Mouse (Mus musculus): ENCODE measurements around the gene Pelo. TPM values are rescaled to one million over a fixed set of nuclear protein-coding genes. Genes with fewer than 3 reads are reported as not detected.

The Pelo gene
- polyA plus RNA-seq, 1 experiment, result not detected

- Histone ChIP-seq H3K27ac (ENCODE audit: insufficient read depth, low read depth, low read length) (no peak overlapping the region), H3K4me3 (ENCODE audit: insufficient read depth, low read depth, low read length) (no peak overlapping the region), H3K4me1 (ENCODE audit: control insufficient read depth, insufficient read depth, low read length) (peaks cover 10% of the 10 kb centered on the region)
- 29% methylated on average over 11 of the region's 11 CpGs for WGBS
- TF ChIP-seq CTCF (IDR thresholded peaks at IDR 0.05; ENCODE audit: insufficient read depth, low read depth, low read length) (no peak), POLR2A (IDR thresholded peaks at IDR 0.05; ENCODE audit: insufficient read depth, low read depth, low read length) (no peak)
Observed at GRCm38 (mm10) chr13:115100381-115101177, 10.6 kb upstream of the Pelo start.

GRCm38 (mm10) chr13:115099381-115099780 is 9.4 kb upstream of the Pelo start:
- TF ChIP-seq CTCF (IDR thresholded peaks at IDR 0.05; ENCODE audit: insufficient read depth, low read depth, low read length) (no peak), POLR2A (IDR thresholded peaks at IDR 0.05; ENCODE audit: insufficient read depth, low read depth, low read length) (no peak)
- H3K4me1 ChIP-seq (ENCODE audit: control insufficient read depth, insufficient read depth, low read length), result peaks cover 10% of the 10 kb centered on the region
- no peak overlapping the region for H3K27ac ChIP-seq (ENCODE audit: insufficient read depth, low read depth, low read length)
- no peak overlapping the region for H3K4me3 ChIP-seq (ENCODE audit: insufficient read depth, low read depth, low read length)
- 86% methylated on average over 9 of the region's 9 CpGs for WGBS

GRCm38 (mm10) chr13:115098227-115098626 is 8.2 kb upstream of the Pelo start:
- no peak overlapping the region for H3K27ac ChIP-seq (ENCODE audit: insufficient read depth, low read depth, low read length)
- no peak for TF ChIP-seq POLR2A (IDR thresholded peaks at IDR 0.05; ENCODE audit: insufficient read depth, low read depth, low read length)
- TF ChIP-seq CTCF (IDR thresholded peaks at IDR 0.05; ENCODE audit: insufficient read depth, low read depth, low read length), result no peak

GRCm38 (mm10) chr13:115096965-115097364 is 7.0 kb upstream of the Pelo start:
- TF ChIP-seq CTCF (IDR thresholded peaks at IDR 0.05; ENCODE audit: insufficient read depth, low read depth, low read length) (no peak), POLR2A (IDR thresholded peaks at IDR 0.05; ENCODE audit: insufficient read depth, low read depth, low read length) (no peak)
- 42% methylated on average over 5 of the region's 5 CpGs for WGBS
- H3K4me3 ChIP-seq (ENCODE audit: insufficient read depth, low read depth, low read length), result no peak overlapping the region
- no peak overlapping the region for H3K27ac ChIP-seq (ENCODE audit: insufficient read depth, low read depth, low read length)
- peaks cover 8% of the 10 kb centered on the region for H3K4me1 ChIP-seq (ENCODE audit: control insufficient read depth, insufficient read depth, low read length)

More at GRCm38 (mm10) chr13:115098227-115098626, 8.2 kb upstream of the Pelo start:
- Histone ChIP-seq H3K4me3 (ENCODE audit: insufficient read depth, low read depth, low read length) (no peak overlapping the region), H3K4me1 (ENCODE audit: control insufficient read depth, insufficient read depth, low read length) (peaks cover 10% of the 10 kb centered on the region)
- 93% methylated on average over 3 of the region's 3 CpGs for WGBS

GRCm38 (mm10) chr13:115096216-115096615 is 6.2 kb upstream of the Pelo start:
- H3K27ac ChIP-seq (ENCODE audit: insufficient read depth, low read depth, low read length), result no peak overlapping the region
- WGBS, result 42% methylated on average over 2 of the region's 2 CpGs
- TF ChIP-seq CTCF (IDR thresholded peaks at IDR 0.05; ENCODE audit: insufficient read depth, low read depth, low read length), result no peak
- no peak overlapping the region for H3K4me3 ChIP-seq (ENCODE audit: insufficient read depth, low read depth, low read length)
- H3K4me1 ChIP-seq (ENCODE audit: control insufficient read depth, insufficient read depth, low read length), result peaks cover under 1% of the 10 kb centered on the region; the same call in 1 of the 2 replicates

- Histone ChIP-seq H3K4me3 (ENCODE audit: insufficient read depth, low read depth, low read length) (no peak overlapping the region), H3K27ac (ENCODE audit: insufficient read depth, low read depth, low read length) (no peak overlapping the region), H3K4me1 (ENCODE audit: control insufficient read depth, insufficient read depth, low read length) (no peaks in the 10 kb centered on the region)
- TF ChIP-seq CTCF (IDR thresholded peaks at IDR 0.05; ENCODE audit: insufficient read depth, low read depth, low read length) (no peak), POLR2A (IDR thresholded peaks at IDR 0.05; ENCODE audit: insufficient read depth, low read depth, low read length) (no peak)
- 98% methylated on average over 2 of the region's 2 CpGs for WGBS
Observed at GRCm38 (mm10) chr13:115095392-115095791, 5.4 kb upstream of the Pelo start.

GRCm38 (mm10) chr13:115091511-115091910 is 1.5 kb upstream of the Pelo start:
- TF ChIP-seq POLR2A (IDR thresholded peaks at IDR 0.05; ENCODE audit: insufficient read depth, low read depth, low read length), result no peak
- TF ChIP-seq CTCF (IDR thresholded peaks at IDR 0.05; ENCODE audit: insufficient read depth, low read depth, low read length), result no peak
- peaks cover 10% of the 10 kb centered on the region; the same call in 1 of the 2 replicates for H3K4me1 ChIP-seq (ENCODE audit: control insufficient read depth, insufficient read depth, low read length)
- H3K27ac ChIP-seq (ENCODE audit: insufficient read depth, low read depth, low read length), result no peak overlapping the region
- 72% methylated on average over 3 of the region's 3 CpGs for WGBS
- H3K4me3 ChIP-seq (ENCODE audit: insufficient read depth, low read depth, low read length), result no peak overlapping the region

GRCm38 (mm10) chr13:115090977-115091445 is 1.0 kb upstream of the Pelo start:
- no peak overlapping the region for H3K4me3 ChIP-seq (ENCODE audit: insufficient read depth, low read depth, low read length)
- peaks cover 10% of the 10 kb centered on the region; the same call in 1 of the 2 replicates for H3K4me1 ChIP-seq (ENCODE audit: control insufficient read depth, insufficient read depth, low read length)
- 44% methylated on average over 9 of the region's 9 CpGs for WGBS
- no peak overlapping the region; the same call in 1 of the 2 replicates for H3K27ac ChIP-seq (ENCODE audit: insufficient read depth, low read depth, low read length)
- TF ChIP-seq CTCF (IDR thresholded peaks at IDR 0.05; ENCODE audit: insufficient read depth, low read depth, low read length) (no peak), POLR2A (IDR thresholded peaks at IDR 0.05; ENCODE audit: insufficient read depth, low read depth, low read length) (no peak)

- 13% methylated on average over 35 of the region's 35 CpGs for WGBS
- no peak for TF ChIP-seq POLR2A (IDR thresholded peaks at IDR 0.05; ENCODE audit: insufficient read depth, low read depth, low read length)
- no peak for TF ChIP-seq CTCF (IDR thresholded peaks at IDR 0.05; ENCODE audit: insufficient read depth, low read depth, low read length)
- no peak overlapping the region for H3K27ac ChIP-seq (ENCODE audit: insufficient read depth, low read depth, low read length)
- peaks cover 10% of the 10 kb centered on the region; the same call in 1 of the 2 replicates for H3K4me1 ChIP-seq (ENCODE audit: control insufficient read depth, insufficient read depth, low read length)
- H3K4me3 ChIP-seq (ENCODE audit: insufficient read depth, low read depth, low read length), result peak overlapping the region; percentile 57
Observed at GRCm38 (mm10) chr13:115089395-115090025, 476 bp downstream of the Pelo start.
